Mouse (Mus musculus) CH12F3 (cell line): ENCODE measurements around the gene Secisbp2l.

Source experiments
- in situ Hi-C: fragments of 300-500 bp; cut with MboI; formaldehyde crosslinking; loops from 2 replicates; pipeline ENCODE4 v1.14.3; 2020; ENCODE audit warnings: low sequenced_read_pairs

The Secisbp2l gene

DNA sequence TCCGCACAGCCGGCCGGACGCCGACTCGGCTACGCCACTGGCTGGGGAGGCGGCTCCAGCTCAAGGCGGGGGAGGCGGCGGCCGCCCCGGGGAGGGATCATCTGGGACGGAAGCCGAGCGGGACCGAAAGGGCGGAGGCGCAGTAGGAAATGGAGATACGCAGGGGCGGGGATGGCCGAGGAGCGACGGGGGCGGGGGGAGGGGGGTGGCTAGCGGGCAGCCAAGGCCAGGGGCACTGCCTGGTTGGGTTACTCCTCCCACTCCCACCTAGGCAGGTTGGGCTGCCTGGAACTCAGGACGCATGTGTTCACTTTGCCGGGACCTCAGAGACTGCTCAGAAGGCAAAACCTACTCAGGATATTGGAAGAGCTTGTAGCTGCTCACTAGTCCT, at the start of gene Secisbp2l:
TSS of gene Secisbp2l (minus strand) at position 152 of the 391 bp plus-strand sequence.
- in situ Hi-C loops = no loop called here

DNA sequence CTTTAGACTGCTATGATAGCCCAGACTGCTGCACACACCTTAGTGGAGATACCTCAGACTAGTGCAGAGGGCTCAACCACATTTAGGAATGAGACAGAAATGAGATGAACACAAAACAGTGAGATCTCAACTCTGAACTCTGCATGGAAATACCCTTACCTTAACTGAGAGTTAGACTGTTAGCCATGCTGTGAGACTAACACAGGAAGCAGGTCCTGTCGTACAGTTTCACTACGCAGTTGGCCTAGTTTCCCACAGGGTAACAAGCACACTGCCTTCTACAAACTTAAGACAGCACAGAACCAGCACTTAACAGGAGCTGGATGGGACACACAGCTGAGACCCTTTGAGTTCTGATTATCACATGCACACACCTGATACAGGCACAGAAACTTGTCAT, 47.3 kb upstream of the Secisbp2l start:
- in situ Hi-C loops = no loop called here

DNA sequence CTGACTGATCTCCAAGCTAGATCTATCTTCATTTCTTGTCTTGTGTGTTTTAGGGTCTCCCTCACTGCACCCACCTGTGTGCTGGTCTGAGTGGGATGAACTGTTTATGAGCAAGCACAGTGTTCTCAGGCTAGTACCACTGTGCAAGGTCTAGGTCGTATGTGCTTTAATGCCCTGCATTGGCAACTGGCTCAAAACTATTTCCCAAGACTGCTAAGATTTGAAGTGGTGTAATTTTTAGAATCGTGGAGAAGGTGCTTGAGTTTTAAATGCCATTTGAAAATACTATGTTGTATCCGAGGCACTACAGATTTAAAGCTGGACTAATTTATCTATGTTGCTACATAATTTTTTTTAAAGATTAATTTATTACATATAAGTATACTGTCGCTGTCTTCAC, 45.2 kb upstream of the Secisbp2l start:
- in situ Hi-C loops = no loop called here

DNA sequence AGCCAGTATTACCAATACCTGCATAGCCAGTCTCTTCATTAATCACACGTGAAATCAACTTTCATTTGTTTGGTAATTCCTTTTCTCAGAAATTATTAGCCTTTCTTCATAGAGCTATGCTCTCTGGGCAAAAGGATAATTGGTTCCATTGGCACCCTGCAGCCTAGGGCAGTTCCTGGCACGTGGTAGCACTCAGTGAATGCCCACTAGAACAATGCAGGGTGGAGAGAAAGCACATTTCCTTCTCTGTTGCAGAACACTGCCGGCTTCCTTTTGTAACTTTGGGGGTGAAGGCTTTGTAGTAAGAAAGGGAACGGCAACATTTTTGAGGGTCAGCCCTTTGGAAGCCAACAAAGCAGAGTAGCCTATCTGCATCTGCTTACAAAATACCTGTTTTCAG, 43.5 kb upstream of the Secisbp2l start:
- in situ Hi-C loops = no loop called here

DNA sequence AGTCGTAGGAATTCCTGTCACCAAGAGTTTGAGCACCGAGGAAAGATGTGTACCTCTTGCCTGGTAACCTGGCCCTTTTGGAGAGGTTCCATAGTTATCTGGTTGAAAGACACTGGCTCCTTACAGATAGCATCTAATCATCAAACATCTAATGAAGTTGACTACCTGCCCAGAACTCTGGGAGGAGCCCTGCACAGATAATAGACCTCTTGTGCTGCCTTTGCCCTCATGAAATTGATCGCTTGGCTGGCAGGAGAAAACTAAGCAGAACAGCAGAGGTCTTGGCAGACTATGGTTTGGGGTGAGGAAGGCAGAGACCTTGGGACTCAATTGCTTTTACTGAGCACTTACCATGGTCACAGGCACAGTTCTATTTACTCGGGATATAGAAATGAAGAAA, 37.7 kb upstream of the Secisbp2l start:
- in situ Hi-C loops = no loop called here

DNA sequence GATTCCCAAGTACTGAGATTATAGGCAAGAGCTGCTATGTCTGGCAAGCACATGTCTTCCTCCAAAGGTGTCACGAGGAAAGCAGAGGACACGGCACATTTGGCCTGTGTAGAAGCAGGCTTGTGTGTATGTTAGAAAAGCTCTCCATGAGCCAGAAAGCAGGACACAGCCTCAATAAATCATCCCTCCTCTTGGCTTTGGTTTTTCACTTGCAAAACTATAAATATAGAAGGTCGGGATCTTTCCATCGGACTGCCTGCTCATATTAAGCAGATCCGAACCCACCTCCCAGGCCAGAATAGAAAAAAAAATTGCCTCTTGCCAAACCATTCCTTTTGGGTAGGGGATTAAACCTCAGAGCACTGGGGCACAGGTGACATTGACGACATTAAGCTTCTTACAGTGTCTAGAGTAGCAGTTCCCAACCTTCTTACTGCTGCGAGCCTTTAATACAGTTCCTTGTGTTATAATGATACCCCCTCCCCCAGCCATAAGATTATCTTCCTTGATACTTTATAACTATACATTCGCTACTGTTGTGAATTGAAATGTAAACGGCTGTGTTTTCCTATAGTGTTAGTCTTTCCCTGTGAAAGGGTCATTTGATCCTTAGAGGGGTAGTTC, 31.4 kb upstream of the Secisbp2l start:
- in situ Hi-C loops = no loop called here

DNA sequence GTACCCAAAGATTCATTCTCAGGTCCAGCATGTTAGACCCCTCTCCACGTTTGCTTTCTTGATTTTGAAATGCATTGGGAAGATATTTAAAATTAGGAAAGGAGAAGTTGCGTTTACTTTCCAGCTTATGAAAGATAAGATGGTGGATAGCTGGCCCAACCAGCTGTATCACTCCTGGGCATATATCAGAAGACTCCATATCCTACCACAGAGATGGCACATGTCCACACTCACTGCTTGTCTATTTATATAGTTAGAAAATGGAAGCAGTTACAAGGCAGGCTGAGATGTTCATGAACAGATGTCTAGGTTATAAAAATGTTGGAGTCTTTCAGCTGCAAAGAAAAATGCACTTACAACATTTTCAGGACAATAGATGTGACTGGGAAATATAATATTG, 28.7 kb upstream of the Secisbp2l start:
- in situ Hi-C loops = no loop called here

DNA sequence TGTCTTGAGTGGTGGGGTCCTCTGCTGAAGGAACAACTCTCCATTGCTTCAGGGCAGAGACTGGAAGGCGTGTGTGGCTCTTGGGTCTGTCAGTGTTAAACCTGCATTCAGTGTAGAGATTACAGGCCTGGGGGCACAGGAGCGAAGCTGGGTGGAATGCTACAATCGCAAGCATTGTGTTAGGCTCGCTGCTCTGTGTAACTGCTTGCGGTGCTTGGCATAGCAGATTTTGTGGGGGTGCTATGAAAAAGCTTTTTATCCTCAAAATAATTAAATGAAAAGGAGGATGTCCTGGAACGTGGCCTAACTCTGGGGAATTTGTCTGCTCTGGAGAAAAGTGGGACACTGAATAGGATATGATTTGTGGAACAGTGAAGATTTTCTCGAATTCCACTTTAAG, 26.9 kb upstream of the Secisbp2l start:
- in situ Hi-C loops = no loop called here

DNA sequence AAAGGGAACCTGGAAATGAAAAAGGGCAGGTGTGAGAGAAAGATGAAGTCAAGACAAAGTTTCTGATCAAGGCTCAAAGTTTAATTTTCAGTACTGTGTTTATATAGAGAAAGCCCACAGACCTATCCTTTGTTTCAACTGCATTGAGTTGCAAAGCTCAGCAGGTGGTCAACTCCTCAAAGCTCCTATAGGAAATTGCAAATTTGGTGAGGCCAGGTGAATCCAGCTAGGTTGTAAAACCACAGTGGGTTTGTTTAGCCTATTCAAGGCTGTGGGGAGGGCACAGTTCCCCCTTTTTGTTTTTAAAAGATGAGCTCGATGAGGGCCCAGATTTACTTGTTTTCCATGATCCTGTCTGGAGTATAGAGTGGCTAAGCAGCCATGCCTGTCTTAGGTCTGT, 23.2 kb upstream of the Secisbp2l start:
- in situ Hi-C loops = no loop called here

DNA sequence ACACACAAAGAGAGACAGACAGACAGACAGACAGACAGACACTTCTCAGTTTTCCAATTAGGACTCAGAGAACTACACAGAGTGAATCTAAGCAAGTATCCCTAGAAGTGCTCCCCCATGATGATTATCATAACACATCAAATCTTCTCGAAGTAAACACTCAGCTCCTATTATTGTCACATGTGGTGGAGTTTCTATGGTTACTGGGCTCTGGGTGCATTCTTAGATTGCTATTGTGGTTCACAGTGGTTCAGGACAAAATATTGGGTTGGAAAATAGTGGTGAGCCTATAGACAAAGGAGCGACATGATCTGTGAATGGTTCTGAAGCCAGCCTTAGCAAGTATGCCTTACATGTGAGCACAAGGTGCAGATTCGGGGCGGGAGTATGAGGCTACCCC, 19.3 kb upstream of the Secisbp2l start:
- in situ Hi-C loops = no loop called here

DNA sequence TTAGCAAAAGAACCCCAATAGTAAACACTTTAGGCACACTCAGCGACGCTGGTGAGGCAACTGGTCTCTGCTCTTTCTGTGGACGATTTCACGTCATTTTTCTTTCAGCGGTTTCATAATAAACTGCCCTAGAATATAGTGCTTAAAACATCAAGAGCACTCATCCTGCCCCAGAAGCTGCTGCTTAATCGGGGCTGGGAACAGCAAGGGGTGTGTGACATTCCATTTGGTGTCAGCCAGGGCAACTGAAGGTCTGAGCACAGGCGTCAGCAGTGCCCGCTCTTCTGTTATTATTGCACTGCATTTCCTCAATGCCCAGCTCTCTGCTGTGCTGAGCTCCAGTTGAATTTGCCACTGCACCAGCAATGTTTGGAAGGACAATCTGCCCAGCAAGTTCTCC, 18.4 kb upstream of the Secisbp2l start:
- in situ Hi-C loops = no loop called here

DNA sequence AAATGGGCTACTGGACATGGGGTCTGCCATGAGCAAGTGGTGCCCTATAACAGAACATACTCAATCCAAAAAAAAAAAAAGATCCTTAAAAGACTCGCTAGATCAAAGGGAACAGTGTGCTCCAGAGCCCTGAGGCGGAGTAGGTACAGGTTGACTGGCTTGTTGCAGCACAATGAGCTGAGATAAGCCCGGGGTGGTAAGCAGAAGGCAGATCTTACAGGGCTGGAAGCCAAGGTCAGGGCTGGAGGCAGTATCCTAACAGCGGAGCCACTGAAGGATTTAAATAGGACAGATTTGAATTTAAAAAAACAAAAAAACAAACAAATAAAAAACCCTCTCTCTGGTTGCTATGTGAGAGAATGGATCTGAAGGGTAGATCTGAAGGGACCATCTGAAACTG, 17.8 kb upstream of the Secisbp2l start:
- in situ Hi-C loops = no loop called here

DNA sequence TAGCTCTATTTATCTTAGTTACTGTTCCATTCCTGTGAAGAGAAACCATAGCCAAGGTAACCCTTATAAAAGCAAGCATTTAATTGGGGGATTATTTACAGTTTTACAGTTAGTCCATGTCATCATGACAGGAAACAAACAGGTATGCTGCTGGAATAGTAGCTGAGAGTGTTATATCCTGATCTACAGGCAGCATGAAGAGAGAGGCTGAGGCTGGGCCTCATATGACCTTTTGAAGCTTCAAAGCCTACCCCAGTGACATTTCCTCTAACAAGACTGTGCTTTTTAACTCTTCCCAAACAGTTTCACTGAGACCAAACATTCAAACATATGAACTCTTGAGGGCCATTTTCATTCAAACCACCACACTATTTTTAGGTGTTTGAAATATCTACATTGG, 15.2 kb upstream of the Secisbp2l start:
- in situ Hi-C loops = no loop called here

DNA sequence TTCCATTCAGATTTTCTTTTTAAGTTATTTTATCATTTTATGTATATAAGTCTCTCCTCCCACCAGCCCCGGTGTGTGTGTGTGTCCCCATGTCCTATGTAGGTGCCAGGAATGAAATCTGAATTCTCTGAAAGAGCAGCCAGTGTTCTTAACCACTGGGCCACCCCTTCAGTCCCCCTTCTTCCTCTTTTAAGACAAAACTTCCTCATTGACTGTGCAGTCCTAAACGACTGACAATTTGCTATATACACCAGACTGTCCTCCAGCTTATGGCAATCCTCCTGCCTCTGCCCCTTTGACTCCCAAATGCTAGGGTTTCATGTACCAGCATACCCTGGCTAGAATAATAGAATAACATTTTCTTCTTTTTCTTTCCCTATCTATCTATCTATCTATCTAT, 12.4 kb upstream of the Secisbp2l start:
- in situ Hi-C loops = no loop called here

DNA sequence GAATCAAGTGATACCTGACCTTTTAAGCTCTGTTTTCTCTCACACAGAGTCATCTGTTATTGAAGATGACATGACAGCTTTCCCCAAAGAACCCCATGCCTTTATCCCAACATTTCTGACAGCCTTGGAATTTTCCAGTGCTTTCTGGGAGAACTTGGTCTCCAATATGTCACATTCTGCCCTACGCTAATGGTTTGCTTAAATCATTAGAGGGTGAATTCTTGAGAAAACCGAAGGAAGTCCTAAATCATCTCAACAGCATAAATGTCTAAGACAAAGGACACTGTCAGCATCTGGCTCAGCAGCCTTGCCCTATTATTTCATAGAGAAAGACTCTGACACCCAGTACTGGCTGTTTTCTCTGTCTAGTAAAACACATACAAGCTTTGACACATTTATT, 11.5 kb upstream of the Secisbp2l start:
- in situ Hi-C loops = no loop called here

DNA sequence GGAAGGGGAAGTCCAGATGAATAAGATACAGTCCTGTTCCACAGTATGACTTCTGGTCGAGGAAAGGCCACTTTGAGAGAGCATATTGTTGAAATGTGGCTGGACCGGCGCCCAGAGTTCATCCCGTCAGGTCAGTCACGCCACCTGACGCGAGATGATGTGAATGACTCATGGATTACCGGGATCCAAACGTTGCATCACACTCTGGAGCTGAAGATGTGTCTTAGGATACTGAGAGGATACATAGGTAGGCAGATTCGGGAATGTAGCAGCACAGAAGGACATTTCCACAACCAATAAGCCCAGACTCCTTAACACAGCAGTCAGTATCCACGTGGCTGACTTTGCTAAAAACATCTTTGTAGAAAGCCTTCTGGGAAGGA, 10.2 kb upstream of the Secisbp2l start:
- in situ Hi-C loops = no loop called here

DNA sequence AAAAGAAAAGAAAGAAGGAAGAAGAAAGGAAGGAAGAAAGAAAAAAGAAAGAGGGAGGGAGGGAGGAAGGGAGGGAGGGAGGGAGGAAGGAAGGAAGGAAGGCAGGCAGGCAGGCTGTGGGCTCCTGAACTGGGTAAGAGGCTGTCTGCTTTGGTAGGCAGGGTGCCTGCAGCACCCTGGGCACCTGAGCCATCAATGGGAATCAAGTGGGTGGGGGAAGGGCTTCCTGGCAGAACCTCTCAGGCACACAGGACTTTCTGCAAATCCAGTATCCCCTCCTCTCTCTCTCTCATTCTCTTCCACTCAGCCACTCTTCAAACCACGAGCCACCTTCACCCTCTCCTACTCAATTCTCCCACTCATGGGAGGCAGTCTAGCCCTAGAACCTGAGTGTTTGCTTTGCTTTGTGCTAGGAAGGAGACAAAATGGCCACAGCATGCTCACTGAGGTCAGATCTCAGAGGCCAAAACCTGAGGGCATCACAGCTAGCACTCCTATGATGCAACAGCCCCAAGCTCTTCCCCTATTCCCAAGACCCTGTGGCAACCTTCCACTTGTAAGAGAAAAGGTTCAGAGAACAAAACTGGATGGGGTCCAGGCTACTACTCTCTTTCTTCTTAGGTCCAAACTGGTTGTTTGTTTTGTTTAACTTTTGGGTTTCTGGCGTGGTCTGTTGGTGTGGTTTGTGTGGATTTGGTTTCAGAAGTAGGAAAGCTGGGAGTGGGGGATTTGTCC, 9.6 kb upstream of the Secisbp2l start:
- in situ Hi-C loops = no loop called here

DNA sequence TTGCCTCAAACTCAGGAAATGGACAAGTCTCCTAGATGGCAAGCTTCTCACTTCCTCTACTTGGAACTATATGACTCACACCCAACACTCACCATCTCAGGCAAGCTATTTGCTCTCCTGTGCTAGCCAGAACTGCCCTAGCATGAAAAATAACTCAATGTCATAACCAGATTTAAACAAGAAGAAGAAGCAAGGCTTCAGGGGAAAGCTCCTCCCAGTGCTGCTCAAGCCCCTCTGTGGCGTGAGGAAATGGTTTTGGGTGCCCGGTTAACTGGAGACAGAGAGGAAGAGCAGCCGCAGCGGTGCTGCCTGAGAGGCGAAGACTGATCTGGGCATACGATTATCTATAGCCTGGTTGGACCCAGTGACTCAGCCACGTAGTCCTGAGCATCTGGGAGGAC, 8.8 kb upstream of the Secisbp2l start:
- in situ Hi-C loops = no loop called here

DNA sequence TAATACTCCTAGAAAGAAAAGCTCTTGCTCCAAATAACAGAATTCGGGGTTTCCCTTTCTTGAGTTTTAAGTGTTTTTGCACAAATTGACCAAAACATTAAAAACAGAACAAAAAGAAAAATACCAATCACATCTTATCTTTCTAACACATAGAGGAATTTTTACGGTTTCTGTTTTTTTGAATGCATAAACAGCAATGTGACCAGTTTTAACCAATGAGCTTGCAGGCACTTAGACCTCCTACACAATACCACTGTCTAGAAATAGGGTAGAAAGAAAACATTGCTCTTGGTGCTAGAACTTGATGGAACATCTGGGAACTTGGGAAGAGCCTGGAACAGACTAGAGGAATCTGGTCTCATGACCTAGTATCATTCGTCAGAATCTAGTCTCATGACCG, 7.6 kb upstream of the Secisbp2l start:
- in situ Hi-C loops = no loop called here

DNA sequence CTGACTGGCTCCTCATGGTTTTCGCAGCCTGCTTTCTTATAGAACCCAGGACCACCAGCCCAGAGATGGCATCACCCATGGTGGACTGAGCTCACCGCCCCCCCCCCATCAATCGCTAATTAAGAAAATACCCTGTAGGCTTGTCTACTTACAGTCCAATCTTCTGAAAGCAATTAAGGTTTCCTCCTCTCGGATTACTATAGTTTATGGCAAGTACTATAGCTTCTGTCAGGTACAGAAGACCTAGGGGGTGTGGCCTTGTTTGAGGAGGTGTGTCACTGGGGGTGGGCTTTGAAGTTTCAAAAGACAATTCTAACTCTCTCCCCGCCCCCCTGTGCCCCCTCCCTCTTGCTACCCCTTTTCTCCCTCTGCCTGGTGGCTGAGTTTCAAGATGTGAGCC, 6.6 kb upstream of the Secisbp2l start:
- in situ Hi-C loops = no loop called here

DNA sequence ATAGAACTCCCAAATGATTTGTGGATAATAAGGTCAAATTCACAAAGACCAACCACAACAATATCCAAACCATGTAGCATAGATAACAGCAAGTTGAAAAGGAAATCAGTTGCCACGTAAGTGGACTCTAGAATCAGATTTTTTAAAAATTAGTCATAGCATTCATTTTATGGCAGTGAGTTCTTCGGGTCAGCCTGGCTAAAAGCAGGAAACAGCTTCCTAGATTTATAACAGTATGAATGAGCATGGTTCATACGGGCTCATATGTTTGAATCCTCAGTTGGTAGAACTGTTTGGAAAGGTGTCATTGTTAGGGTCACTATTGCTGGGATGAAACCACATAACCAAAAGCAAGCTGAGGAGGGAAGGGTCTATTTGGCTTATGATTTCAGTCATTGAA, 6.1 kb upstream of the Secisbp2l start:
- in situ Hi-C loops = no loop called here

DNA sequence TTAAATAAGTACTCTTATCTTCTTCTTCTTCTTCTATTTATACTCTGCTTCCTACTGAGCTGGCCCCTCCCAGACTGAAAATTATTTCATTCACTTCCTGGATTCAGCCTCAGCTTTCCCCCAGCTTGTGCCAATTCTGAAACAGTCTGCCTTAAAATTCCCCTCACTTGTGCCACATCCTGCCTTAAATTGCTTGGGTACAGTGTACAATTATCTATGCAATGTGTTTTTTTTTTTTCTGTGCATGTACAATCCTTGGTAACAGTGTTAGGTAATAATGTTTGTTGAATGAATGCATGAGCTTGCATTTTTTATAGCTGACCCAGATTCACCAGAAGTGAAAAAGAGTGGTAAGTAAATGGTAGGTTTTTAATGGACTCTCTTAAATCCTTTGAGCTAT, 5.7 kb upstream of the Secisbp2l start:
- in situ Hi-C loops = no loop called here

DNA sequence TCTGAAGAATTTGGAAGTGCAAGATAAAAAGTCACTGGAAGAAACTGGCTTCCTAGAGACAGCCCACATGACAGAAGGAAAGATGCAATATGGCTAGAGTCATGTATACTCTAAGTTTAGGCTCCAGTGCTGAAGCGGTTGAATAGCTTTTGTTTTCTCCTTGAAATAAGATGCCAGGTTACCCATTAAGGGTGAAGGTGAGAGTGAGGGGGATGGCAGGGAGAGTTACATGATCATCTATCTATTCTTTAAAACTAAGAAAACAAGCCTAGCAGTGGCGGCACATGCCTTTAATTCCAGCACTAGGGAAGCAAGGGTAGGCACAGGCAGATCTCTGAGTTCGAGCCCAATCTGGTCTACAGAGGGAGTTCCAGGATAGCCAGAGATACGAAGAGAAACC, 2.4 kb upstream of the Secisbp2l start:
- in situ Hi-C loops = no loop called here
